Mouse (Mus musculus): ENCODE measurements at regions not wholly inside any gene's neighbourhood (a gene's known extent, or its start where the extent isn't known, plus 50 kb on each side); places are given as distances from the start of the nearest gene placed in this dataset.
A peak's percentile ranks its signal among the peaks of the same experiment; 100 is the strongest.

GRCm38 (mm10) chr4:23567827-23568226 is 928.4 kb upstream of the Mms22l start:
- Histone ChIP-seq H3K4me3 (ENCODE audit: insufficient read depth, low read length) (no peak overlapping the region), H3K4me1 (ENCODE audit: control insufficient read depth, insufficient read depth, low read length) (no peaks in the 10 kb centered on the region), H3K27ac (ENCODE audit: insufficient read depth, low read length) (no peak overlapping the region)
- 0 out of 2 replicates have a peak, but pooled peaks have one; percentile 1 for TF ChIP-seq CTCF (IDR thresholded peaks at IDR 0.05; ENCODE audit: extremely low read depth, insufficient read depth, low read length)
- no peak for TF ChIP-seq POLR2A (IDR thresholded peaks at IDR 0.05; ENCODE audit: extremely low read depth, insufficient read depth, low read length)

DNA sequence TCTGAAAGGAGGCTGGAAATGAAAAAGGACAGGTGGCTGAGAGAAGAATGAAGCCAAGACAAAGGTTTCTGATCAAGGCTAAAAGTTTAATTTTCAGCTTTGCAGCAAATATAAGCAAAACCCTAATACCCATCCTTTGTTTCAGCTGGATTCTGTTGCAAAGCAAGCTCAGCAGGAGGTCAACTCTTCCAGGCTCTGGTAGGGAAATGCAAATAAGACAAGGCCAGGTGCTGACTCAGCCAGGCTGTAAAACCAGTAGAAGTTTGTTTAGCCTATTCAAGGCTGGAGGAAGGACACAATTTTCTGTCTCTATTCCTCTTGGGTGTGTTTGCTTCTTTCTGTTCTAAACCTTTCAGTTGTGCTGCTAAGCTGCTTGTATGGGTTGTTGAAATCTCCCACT is 923.2 kb upstream of the Mms22l start:
- Histone ChIP-seq H3K4me1 (ENCODE audit: control insufficient read depth, insufficient read depth, low read length) (no peaks in the 10 kb centered on the region), H3K4me3 (ENCODE audit: insufficient read depth, low read length) (no peak overlapping the region), H3K27ac (ENCODE audit: insufficient read depth, low read length) (no peak overlapping the region)
- TF ChIP-seq POLR2A (IDR thresholded peaks at IDR 0.05; ENCODE audit: extremely low read depth, insufficient read depth, low read length) (no peak), CTCF (IDR thresholded peaks at IDR 0.05; ENCODE audit: extremely low read depth, insufficient read depth, low read length) (no peak)

- H3K4me3 ChIP-seq (ENCODE audit: insufficient read depth, low read length): no peak overlapping the region
- no peak overlapping the region for H3K27ac ChIP-seq (ENCODE audit: insufficient read depth, low read length)
- no peak for TF ChIP-seq CTCF (IDR thresholded peaks at IDR 0.05; ENCODE audit: extremely low read depth, insufficient read depth, low read length)
- no peak for TF ChIP-seq POLR2A (IDR thresholded peaks at IDR 0.05; ENCODE audit: extremely low read depth, insufficient read depth, low read length)
- no peaks in the 10 kb centered on the region for H3K4me1 ChIP-seq (ENCODE audit: control insufficient read depth, insufficient read depth, low read length)
Observed at GRCm38 (mm10) chr4:23587412-23587811, 908.8 kb upstream of the Mms22l start.

DNA sequence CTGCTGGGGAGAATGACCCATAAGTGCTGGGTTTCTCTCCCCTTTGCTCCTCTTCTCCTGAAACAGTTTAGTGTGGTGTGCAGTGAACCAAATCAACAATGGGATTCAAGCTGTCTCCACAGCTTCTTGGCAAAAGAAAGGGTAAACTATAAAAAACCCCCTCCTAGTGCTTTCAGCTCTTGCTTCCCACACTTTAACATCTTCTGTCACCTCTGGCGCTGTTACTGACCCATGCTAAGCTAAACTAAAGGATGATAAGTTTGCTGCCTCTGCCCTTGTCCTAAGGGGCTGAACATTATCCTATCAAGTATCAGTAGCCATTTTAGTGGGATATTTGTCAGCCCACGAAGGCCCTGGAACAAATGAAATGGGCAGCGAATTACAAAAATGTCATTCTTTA is 905.4 kb upstream of the Mms22l start:
- no peak overlapping the region for H3K27ac ChIP-seq (ENCODE audit: insufficient read depth, low read length)
- H3K4me3 ChIP-seq (ENCODE audit: insufficient read depth, low read length): no peak overlapping the region
- TF ChIP-seq CTCF (IDR thresholded peaks at IDR 0.05; ENCODE audit: extremely low read depth, insufficient read depth, low read length): no peak
- no peak for TF ChIP-seq POLR2A (IDR thresholded peaks at IDR 0.05; ENCODE audit: extremely low read depth, insufficient read depth, low read length)
- no peaks in the 10 kb centered on the region for H3K4me1 ChIP-seq (ENCODE audit: control insufficient read depth, insufficient read depth, low read length)

GRCm38 (mm10) chr4:23591593-23591992 is 904.7 kb upstream of the Mms22l start:
- no peak overlapping the region for H3K4me3 ChIP-seq (ENCODE audit: insufficient read depth, low read length)
- H3K4me1 ChIP-seq (ENCODE audit: control insufficient read depth, insufficient read depth, low read length): no peaks in the 10 kb centered on the region
- TF ChIP-seq POLR2A (IDR thresholded peaks at IDR 0.05; ENCODE audit: extremely low read depth, insufficient read depth, low read length) (no peak), CTCF (IDR thresholded peaks at IDR 0.05; ENCODE audit: extremely low read depth, insufficient read depth, low read length) (no peak)
- H3K27ac ChIP-seq (ENCODE audit: insufficient read depth, low read length): no peak overlapping the region

DNA sequence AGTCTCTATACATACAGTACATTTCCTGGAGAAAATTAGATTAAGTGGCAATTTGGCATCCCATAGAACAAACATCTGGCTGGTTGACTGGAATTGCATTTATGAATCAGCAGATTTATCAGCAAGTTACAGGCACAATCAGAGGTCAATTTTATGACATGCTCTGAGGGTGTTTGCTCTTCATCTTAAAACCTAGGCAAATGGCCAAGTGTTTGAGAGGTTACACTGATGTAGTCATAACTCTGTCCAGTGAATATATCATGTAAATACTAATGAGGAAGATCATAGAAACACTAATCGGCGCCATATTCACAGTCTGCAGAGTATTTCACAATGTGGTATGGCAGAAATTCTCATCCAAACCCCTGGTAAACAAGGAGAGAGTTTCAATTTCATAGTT is 896.2 kb upstream of the Mms22l start:
- H3K27ac ChIP-seq (ENCODE audit: insufficient read depth, low read length): no peak overlapping the region
- H3K4me1 ChIP-seq (ENCODE audit: control insufficient read depth, insufficient read depth, low read length): peaks cover 4% of the 10 kb centered on the region; the same call in 1 of the 2 replicates
- no peak for TF ChIP-seq POLR2A (IDR thresholded peaks at IDR 0.05; ENCODE audit: extremely low read depth, insufficient read depth, low read length)
- no peak for TF ChIP-seq CTCF (IDR thresholded peaks at IDR 0.05; ENCODE audit: extremely low read depth, insufficient read depth, low read length)
- no peak overlapping the region for H3K4me3 ChIP-seq (ENCODE audit: insufficient read depth, low read length)

DNA sequence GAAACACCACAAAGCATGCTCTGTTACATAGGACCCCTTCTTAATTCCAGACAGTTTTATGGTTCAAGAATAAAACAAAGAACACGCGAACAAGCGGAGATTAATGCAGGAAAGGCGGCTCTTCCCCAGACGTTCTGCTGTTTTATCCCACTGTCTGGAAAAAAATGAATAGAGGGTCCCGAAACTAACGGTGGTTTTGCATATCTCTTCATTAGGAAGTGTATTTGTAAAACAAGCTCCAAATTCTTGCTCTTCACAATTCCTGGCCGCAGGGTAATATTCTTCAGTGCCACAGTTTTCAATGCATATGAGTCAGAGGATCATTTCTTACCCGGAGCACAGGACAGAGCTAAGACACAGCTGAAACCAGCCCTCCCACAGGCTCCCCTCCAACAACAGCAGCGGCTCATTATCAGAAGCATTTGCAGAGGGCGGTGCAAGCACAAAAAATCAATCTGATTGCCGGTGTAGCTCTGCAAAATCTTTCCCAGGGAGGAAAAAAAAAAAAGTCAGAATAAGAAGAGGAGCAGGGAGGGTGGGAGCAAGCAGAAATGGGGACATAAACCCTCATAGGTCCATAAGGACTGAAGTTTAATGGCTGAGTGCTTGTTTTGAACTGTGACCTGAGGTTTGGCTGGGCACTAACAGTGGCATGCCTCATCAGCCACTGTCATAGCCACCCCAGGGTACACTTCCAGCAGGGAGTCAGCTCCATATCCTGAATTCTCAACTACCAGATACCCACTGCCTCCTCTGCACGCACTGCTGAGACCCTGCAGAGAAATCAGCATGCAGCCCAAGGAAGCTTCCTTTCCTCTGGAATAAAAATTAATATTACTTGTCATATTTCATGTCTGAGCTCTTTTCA is 894.6 kb upstream of the Mms22l start:
- H3K27ac ChIP-seq (ENCODE audit: insufficient read depth, low read length): no peak overlapping the region
- no peak for TF ChIP-seq CTCF (IDR thresholded peaks at IDR 0.05; ENCODE audit: extremely low read depth, insufficient read depth, low read length)
- no peak for TF ChIP-seq POLR2A (IDR thresholded peaks at IDR 0.05; ENCODE audit: extremely low read depth, insufficient read depth, low read length)
- H3K4me1 ChIP-seq (ENCODE audit: control insufficient read depth, insufficient read depth, low read length): peaks cover 4% of the 10 kb centered on the region; the same call in 1 of the 2 replicates
- peak overlapping the region; percentile 20; the same call in 1 of the 2 replicates for H3K4me3 ChIP-seq (ENCODE audit: insufficient read depth, low read length)

DNA sequence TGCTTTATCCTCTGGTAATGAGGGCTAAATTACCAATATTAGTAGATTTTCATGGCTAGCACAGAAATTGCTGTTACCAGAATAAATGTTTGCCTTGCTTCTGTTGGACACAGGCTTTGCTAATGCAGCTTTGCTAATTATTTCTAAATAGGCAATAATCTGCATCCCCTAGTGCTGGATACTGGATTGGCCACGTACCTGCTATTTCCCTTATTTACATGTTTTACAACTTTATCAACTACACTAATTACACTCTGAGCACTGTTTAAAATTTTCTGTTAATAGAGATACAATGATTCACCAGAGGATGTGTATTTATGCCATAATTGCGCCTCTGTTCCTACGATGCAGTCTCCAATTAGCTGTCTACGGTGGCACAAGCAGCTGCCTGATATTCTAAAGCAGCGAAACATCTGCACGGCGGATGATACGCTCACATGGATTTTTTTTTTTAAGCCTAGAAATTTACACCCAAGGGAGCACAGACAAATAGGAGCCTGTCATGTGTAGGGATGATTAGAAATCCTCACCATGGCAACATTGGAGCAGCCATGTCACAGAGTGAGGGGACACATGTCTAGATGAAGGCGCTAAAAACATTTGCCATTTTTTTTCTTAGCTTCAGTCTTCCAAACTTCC is 893.8 kb upstream of the Mms22l start:
- no peak overlapping the region for H3K27ac ChIP-seq (ENCODE audit: insufficient read depth, low read length)
- H3K4me3 ChIP-seq (ENCODE audit: insufficient read depth, low read length): no peak overlapping the region

GRCm38 (mm10) chr4:23607348-23607747 is 888.9 kb upstream of the Mms22l start:
- H3K27ac ChIP-seq (ENCODE audit: insufficient read depth, low read length): no peak overlapping the region
- H3K4me1 ChIP-seq (ENCODE audit: control insufficient read depth, insufficient read depth, low read length): peaks cover 1% of the 10 kb centered on the region; the same call in 1 of the 2 replicates
- H3K4me3 ChIP-seq (ENCODE audit: insufficient read depth, low read length): no peak overlapping the region
- TF ChIP-seq CTCF (IDR thresholded peaks at IDR 0.05; ENCODE audit: extremely low read depth, insufficient read depth, low read length) (peak; percentile 19; the same call in 1 of the 2 replicates), POLR2A (IDR thresholded peaks at IDR 0.05; ENCODE audit: extremely low read depth, insufficient read depth, low read length) (no peak)

More for the DNA sequence above, 893.8 kb upstream of the Mms22l start:
- H3K4me1 ChIP-seq (ENCODE audit: control insufficient read depth, insufficient read depth, low read length): peaks cover 4% of the 10 kb centered on the region; the same call in 1 of the 2 replicates
- TF ChIP-seq CTCF (IDR thresholded peaks at IDR 0.05; ENCODE audit: extremely low read depth, insufficient read depth, low read length) (no peak), POLR2A (IDR thresholded peaks at IDR 0.05; ENCODE audit: extremely low read depth, insufficient read depth, low read length) (no peak)

Data from cortical plate, adult 2 months (tissue).